Mouse (Mus musculus): Measurements from ENCODE around the gene Kmt2b.

GRCm38 (mm10) chr7:30619202-30619601 lies 30.7 kb upstream of the Kmt2b start:
- TF ChIP-seq CTCF (IDR thresholded peaks at IDR 0.05; ENCODE audit: low read depth) (peak; percentile 67), EP300 (optimal IDR thresholded peaks at IDR 0.05) (no peak)
